Mouse (Mus musculus): ENCODE results near the gene Cxcl14.

Cxcl14 gene

GRCm38 (mm10) chr13:56250551-56251161 is 45.7 kb downstream of the Cxcl14 start:
- DNase-seq = no peak

GRCm38 (mm10) chr13:56249593-56250341 is 46.6 kb downstream of the Cxcl14 start:
- no peak for DNase-seq

GRCm38 (mm10) chr13:56243104-56243503 is 53.2 kb downstream of the Cxcl14 start:
- DNase-seq = no peak

GRCm38 (mm10) chr13:56240012-56240770 is 56.2 kb downstream of the Cxcl14 start:
- no peak for DNase-seq

Data from kidney, postnatal 36 days (tissue).